Mouse (Mus musculus) megakaryocyte-erythroid progenitor cell, adult 5-6 weeks (primary cell): ENCODE measurements around the gene Rbfox2. TPM values are rescaled to one million over a fixed set of nuclear protein-coding genes. Genes with fewer than 3 reads are reported as not detected.

ENCODE experiments used
- ATAC-seq: replicated peaks from 2 replicates; pipeline ENCODE4 v1.8.0; 2016; ENCODE audit warnings: mild to moderate bottlenecking, inconsistent platforms; ENCODE audit not compliant: severe bottlenecking, poor library complexity, low FRiP score, low TSS enrichment
- total RNA-seq, 2 experiments: library from RNA; stranded (forward) in 1 of 2; stranded (reverse) in 1 of 2; fragments of 200-1000, 215-1000 nt in 1 of 2; fragments of >200 nt in 1 of 2; fragmentation: Nextera tagmentation in 1 of 2; gene quantifications; 2 replicates each; pipeline ENCODE4 v1.2.3; 2014 to 2017

Gene Rbfox2
- total RNA-seq, 2 experiments from 2014 or later = 0.28 to 0.37 TPM

DNA sequence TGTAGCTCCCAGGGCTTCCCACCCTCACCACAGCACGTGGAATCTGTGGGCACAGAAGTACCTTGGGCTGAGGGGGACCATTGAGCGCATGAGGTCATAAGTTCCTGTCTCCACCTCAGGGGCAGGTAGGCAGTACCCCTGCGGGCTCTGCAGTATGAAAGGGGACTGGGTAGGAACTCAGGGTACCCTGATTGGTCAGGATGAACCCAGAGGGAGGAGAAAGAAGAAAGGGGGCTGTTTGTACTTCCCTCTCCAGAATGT is 250.1 kb downstream of the Rbfox2 start:
- no peak for ATAC-seq

DNA sequence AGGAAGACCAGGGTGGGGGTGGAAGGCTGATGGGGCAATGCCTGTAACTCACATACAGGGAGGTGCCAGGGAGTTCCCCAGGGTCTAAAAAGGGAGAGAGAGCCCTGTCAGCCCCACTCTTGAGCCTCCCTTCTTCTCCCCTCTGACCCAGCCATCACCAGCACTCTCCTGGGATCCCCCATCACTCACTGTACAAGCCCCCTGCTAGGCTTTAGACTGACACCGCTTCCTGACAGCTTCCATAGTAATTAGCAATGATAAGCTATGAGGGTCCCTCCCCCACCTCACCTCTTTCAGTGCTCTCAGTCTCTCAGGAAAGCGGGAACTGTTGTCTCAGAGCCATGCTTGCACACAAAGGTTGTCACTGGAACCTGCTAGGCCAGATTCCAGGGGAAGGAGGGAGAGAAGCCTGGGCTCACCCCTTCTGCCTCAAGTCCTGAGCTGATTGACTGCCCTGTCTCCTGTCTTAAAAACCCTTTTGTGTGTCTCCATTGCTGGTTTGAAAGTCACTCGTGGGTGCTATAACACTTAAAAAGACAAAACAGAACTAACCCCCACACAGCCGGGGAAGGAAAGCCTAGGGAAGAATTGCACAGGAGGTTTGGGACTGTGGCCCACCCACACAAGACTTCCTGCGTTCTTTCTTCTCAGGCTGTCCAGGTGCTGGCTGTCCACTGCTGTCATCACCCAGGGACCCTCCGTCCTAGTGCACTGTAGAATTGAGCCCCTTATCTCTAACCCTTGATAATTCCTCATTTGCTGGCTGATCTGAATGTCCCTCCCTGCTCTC is 250.6 kb downstream of the Rbfox2 start:
- no peak for ATAC-seq

DNA sequence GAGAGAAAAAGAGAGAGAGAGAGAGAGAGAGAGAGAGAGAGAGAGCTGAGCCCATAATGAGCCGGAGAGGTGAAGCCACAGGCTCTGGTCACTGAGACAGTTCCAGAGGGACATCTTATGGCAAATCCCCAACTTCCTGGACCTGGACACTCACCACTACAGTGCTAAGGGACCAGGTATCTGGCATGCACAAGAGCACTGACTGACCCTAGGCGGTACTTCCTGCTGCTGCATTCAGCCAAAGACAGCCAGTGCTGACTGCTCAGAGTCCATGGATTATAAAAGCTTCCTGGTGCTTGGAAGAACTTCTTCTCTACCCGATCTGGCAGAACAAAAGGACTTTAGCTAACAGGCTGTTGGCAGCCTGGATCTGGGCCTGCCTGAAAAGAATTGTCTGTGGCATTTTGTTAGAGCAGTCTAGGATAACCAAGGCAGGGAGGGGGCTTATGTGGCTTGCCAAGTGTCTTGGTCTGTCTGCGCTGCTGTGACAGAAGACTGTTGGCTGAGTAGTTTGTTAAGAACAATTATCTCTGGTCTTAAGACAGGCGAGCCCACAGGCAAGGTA is 252.1 kb downstream of the Rbfox2 start:
- ATAC-seq = no peak

DNA sequence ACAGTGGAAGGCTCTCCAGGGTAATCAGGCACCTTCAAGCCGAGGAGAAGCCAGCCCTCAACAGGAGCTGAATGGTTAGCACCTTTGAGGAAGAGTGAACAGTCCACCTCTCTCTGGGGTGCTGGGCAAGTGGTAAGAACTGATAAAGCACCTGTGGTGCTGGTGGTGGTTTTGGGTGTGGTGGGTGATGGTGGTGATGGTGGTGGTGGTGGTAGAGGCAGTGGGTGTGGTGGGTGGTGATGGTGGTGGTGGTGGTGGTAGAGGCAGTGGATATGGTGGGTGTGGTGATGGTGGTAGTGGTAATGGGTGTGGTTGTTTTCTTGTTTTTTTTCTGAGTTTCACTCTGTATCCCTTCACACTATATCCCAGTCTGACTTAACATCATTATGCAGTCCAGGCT is 253.8 kb downstream of the Rbfox2 start:
- ATAC-seq = no peak

DNA sequence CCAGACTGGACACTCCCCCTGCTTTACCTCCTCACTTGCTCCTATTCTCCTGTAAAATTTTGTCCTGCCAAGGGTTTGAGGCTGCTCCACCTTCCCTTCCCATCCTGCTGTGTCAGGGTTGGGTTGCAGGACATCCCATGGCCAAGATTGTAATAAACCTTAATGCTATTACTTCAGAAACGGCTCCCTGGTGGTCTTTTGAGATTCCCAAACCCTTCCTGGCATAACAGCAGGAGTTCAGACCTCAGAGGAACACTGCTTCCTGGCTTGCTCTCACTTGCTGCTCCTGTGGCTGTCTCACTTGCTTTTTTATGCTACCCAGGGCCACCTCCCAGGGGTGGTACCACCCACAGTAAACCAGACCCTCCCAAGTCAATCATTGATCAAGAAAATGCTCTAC is 254.6 kb downstream of the Rbfox2 start:
- ATAC-seq = no peak

DNA sequence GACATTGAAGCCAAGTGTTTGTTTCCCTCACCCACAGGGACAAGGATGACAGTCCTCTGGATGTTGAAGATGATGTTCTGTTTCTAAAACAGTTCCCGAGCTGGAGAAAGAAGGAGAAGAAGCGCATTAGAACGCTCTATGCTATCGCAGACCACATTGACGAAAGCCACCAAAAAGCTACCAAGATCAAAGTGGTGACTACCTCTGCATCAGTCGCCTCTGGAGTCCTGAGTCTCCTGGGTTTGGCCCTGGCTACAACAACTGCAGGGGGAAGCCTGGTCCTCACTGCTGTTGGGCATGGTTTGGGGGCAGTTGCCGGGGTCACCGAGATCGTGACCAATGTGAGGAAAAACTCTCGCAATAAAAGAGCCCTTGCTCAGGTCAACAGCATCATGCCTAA is 256.2 kb downstream of the Rbfox2 start, which contains the start of gene Mb:
Gene Mb (minus strand): TSS at position 101 of the 400 bp plus-strand sequence.
- ATAC-seq = no peak

DNA sequence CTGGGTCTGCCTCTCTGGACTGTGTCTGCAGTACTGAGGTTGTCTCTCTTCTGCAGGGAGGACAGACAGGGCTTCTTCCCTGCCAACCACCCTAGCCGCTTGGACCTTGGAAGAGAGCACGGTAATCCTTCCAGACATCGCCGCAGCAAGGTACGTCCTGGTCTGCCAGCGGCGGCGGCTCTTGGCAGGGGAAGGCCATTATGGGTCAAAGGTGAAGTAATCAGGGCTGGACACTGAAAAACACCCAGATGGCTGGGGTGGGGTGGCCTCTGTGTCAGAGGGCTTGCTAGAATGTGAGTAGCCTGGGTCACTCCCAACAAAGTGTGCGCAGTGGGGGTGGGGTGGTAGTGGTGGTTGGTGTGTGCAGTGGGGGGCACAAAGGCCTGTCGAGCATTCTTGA is 261.2 kb downstream of the Rbfox2 start:
- no peak for ATAC-seq

DNA sequence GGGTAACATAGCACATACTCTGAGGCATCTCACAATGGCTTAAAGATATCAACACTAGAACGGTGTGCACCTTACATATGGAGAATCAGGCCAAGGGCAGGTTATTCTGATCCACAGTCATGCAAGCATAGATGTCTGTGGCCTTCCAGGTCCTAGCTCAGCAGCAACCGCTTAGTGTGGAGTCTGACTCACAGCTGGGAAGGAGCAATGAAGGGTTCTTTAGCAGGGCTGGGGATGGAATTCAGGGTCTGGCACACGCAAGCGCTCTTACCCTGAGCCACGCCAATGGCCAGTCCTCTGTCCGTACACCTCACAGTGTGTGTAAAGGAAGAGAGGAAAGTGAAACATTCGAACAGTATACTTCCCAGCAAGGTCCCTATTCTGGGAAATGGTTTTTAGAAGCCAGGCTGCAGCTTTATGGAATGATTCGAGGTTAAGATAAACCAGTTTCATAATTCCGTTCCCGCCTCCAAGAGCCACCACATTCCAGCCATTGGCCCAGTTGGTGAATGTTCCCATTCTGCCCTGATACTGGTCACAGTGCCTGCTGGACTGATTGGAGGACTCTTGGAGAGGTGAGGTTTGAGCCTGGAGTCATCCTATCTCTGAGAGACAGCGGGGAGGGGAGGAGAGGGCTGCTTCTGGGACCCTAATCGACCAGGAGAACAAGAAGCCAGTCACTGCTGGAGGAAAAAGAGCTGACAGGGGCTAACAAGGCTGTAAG is 262.0 kb downstream of the Rbfox2 start, which contains the start of gene Apol6:
Gene Apol6 (plus strand): TSS at position 133 of the 724 bp plus-strand sequence.
- no peak for ATAC-seq

DNA sequence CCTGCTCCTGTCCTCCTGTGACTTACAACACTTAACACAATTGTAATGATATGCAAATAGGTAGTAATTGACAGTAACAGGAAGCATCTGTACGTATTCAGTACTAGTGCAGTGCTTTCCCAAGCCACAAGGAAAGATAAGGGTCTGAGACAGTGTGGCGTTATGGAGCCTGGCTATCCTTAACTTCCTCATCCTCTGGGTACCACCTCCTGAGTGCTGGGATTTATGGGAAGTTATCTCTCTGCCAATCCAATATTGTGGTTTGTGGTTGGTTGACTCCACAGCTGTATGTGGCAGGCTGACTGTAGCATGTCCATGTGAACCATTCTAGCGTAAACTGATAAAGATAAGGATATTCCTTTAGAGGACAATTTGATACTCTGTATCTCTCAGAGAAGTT is 266.0 kb downstream of the Rbfox2 start:
- ATAC-seq = no peak

DNA sequence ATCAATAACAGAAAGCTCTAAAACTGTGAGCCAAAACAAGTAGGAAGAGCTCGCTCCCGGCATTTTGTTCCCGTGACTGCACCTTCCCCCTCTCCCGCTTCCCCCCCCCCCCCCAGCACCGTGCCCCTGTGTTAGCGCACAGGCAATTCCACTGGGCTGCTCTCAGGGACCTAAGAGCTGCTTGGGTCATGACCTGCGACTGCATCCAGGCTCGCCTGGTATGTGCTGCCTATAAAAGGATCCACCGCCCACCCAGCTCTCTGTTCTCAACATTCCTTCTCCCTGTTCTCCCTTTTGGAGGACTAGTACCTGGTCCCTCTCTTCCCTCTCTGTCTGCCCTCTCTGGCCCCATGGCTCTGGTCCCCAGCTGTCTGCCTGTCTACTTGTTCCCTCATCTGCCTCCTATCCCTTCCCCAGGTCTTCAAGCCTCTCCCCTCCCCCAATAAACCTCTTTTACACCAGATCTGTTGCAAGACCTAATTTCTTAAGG is 267.5 kb downstream of the Rbfox2 start:
- no peak for ATAC-seq

DNA sequence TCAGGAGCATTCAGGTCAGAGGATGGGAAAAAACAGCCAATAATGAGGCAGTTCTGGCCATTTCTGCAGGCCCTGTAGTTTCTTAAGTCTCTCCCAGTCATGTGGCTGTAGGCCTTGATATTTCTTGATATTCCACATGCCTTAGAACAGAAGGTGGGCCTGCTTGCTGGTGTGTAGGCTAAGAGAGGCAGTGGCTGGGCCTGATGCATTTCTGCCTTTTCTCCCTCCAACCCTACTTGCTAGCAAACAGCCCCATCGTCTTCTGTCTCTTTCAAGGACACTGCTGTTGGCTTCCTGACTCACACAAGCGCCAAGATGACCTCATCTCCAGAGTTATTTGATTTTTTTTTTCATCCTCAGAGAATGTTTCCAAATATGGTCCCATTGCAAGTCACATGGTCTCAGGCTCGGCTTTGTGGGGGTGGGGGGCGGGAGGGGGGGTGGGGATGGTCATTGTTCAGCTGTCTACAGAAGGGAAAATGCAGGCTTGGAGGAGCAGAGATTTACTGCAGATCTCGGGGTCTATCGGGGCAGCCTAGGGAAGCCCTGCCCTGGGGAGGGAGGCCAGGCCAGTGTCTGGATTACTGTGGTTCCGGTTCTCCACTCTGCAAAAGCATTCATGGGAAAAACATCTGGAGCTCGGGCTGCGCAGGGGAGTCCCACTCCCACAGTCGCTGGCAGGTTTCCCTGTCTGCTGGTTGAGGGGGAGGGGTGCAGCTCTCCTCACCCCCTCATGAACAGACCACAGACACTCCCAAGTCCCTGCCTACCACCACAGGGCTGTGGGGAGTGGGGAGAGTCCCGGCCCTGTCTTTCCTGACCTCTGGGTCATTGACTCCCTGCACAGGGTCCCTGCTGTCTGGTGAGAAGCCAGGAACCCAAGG is 269.3 kb downstream of the Rbfox2 start:
- no peak for ATAC-seq

DNA sequence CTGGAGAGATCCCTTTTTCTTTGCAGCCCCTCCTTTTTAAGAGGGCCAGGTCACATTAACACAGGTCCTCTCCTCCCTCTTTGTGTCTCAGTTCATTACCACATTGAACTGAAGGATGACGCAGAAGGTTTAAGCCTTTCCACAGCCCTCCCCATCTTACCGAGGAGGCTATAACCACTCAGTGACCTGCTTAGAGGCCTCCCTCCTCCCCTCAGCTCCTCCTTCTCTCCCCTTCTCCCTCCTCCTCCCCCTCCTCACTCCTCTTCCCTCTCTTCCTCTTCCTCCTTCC is 269.9 kb downstream of the Rbfox2 start:
- ATAC-seq = no peak

DNA sequence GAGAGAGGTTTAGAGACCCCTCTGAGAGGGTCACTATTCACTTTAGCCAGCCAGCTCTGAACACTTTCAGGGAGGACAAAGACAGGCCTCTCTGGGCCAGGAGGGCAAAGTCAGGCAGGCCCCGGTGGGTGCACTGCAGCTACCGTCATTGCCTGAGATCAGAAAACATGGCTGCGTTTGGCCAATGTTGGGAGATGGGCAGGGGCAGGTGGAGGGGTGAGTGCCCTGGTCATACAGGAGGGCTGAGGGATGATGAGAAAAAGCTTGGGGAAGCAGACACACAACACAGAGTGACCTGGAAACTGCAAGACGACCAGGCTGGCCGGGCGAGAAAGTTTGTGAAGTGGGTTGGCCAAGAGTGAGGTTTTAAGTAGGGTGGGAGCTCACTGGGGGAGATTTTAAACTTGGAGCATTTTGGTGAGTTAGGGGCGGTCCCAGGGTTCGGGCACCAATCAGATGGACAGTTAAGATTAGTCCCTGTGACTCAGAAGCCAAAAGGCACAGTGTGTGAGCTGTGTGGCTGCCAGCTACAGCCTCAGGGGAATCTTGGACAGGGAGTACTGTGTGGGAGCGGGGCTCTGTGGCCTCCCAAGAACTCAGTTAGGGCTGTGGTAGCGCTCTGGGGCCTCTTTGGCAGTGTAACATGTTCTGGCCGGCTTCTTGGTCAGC is 270.4 kb downstream of the Rbfox2 start:
- ATAC-seq = no peak

DNA sequence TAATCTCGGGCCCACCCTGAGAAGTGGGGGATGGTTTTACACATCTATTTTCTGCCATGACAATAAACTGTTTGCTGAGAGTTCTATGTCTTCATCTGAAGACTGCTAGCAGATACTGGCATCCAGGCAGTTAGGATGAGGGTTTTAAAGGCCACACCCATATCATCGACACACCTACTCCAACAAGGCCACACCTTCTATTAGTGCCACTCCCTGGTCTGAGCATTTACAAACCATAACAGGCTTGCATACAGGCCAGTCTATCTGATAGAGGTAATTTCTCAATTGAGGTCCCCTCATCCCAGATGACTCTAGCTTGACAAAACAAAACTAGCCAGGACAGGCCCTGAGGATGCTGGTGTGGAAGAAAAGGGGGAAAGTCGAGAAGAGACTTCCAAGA is 271.2 kb downstream of the Rbfox2 start:
- no peak for ATAC-seq

DNA sequence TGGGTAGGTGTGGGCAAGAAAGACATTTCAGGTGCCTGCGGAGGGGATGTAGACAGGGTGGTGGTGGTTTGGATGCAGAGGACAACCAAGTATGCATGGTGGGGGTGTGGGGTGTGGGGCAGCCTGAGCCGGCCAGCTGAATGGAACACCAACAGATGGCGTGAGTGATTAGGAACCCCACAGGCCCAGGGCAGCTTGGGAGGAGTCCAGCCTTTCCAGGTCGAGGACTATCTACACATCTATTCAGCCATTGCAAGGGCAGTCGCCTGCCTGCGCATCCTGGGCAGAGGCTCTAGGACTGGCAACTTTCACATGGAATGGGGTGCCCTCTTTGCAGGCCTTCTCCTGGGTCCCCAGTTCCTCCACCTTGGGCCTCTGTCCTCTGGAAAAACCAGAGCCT is 272.3 kb downstream of the Rbfox2 start:
- ATAC-seq = no peak

DNA sequence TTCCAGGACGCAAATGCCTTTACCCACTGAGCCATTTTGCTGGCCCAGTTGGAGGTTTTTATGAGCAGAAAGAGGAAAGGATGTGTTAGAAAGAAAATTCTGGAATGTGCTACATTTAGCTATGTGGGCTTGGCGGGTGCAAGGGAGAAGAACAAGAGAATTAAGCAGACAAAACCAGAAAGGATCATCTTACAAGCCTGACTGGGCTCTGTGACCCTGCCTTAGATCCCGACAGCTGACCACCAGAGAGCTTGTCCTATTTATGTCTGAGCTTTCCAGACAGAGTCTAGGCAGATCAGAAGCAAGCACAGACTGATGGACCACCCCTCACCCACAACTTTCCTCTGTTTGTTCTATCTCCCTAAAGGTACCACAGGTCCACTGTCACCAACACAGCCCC is 275.5 kb downstream of the Rbfox2 start:
- no peak for ATAC-seq

DNA sequence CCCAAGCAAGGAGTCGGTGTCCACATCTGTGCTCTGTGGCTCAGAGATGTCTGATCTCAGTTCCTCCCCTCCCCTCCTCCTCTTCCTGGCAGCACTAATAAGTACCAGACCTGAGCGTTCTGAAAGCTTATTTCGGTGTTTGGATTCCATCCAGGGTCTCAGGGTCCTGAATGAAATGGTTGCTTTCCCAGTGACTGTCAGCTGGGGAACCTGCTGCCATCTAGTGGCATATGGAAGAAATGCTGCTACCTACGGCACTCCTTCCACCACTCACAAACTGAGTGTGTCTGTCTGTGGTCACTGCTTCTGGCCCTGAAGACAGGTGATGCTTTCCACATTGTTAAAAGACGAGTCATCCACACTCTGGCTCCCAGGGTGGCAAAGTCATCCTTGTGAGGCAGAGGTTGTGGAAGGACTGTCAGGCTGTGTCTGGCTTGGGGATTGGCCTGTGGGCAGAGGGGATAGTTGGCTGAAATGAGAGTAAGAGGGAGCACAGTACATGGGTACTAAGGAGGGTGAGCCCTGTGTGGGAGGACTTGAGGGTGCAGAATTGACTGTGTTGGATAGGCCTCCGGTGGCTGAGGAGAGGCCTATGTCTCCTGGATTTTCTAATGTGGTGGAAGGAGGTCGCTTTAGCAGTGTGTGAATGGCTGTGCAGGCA is 277.3 kb downstream of the Rbfox2 start:
- ATAC-seq = peak; percentile 73
